Mouse (Mus musculus): Measurements from ENCODE around the gene Crocc.

Crocc gene

GRCm38 (mm10) chr4:141067516-141068046 is 7.2 kb upstream of the Crocc start:
- in situ Hi-C loops (cut with MboI, MseI): no loop called here

- in situ Hi-C loops (cut with MboI, MseI): no loop called here
Observed at GRCm38 (mm10) chr4:141066709-141067515, 6.6 kb upstream of the Crocc start.

- in situ Hi-C loops (cut with MboI, MseI): no loop called here
Observed at GRCm38 (mm10) chr4:141065123-141065522, 4.8 kb upstream of the Crocc start.

- in situ Hi-C loops (cut with MboI, MseI): loop anchor here (5.0 kb wide), 1 partner anchor 102 kb away; the partner anchor contains the start of gene Sdhb
Observed at GRCm38 (mm10) chr4:141064104-141064659, 3.8 kb upstream of the Crocc start.

GRCm38 (mm10) chr4:141059616-141060425 is 529 bp downstream of the Crocc start:
- in situ Hi-C loops (cut with MboI, MseI): loop anchor here (5.0 to 10.0 kb wide), 2 partner anchors 98 to 1665 kb away; partner anchors contain the start of gene Sdhb

- in situ Hi-C loops (cut with MboI, MseI): loop anchor here (10.0 kb wide), 1 partner anchor 1664 kb away; no protein-coding TSS in a partner anchor
Observed at GRCm38 (mm10) chr4:141058835-141059234, 1.5 kb downstream of the Crocc start.

- in situ Hi-C loops (cut with MboI, MseI): loop anchor here (10.0 kb wide), 1 partner anchor 1662 kb away; no protein-coding TSS in a partner anchor
Observed at GRCm38 (mm10) chr4:141056970-141057369, 3.4 kb downstream of the Crocc start.

- in situ Hi-C loops (cut with MboI, MseI): loop anchor here (10.0 kb wide), 1 partner anchor 1659 kb away; no protein-coding TSS in a partner anchor
Observed at GRCm38 (mm10) chr4:141053568-141054161, 6.7 kb downstream of the Crocc start.

- in situ Hi-C loops (cut with MboI, MseI): loop anchor here (10.0 kb wide), 1 partner anchor 1658 kb away; no protein-coding TSS in a partner anchor
Observed at GRCm38 (mm10) chr4:141053138-141053537, 7.2 kb downstream of the Crocc start.

- in situ Hi-C loops (cut with MboI, MseI): loop anchor here (10.0 kb wide), 1 partner anchor 1658 kb away; no protein-coding TSS in a partner anchor
Observed at GRCm38 (mm10) chr4:141052442-141052841, 7.9 kb downstream of the Crocc start.

- in situ Hi-C loops (cut with MboI, MseI): no loop called here
Observed at GRCm38 (mm10) chr4:141049476-141049835, 10.9 kb downstream of the Crocc start.

GRCm38 (mm10) chr4:141048810-141049475 is 11.4 kb downstream of the Crocc start:
- in situ Hi-C loops (cut with MboI, MseI): no loop called here

GRCm38 (mm10) chr4:141044816-141045215 is 15.5 kb downstream of the Crocc start:
- in situ Hi-C loops (cut with MboI, MseI): no loop called here

- in situ Hi-C loops (cut with MboI, MseI): no loop called here
Observed at GRCm38 (mm10) chr4:141041117-141041516, 19.2 kb downstream of the Crocc start.

- in situ Hi-C loops (cut with MboI, MseI): loop anchor here (5.0 kb wide), 1 partner anchor 52 kb away; no protein-coding TSS in a partner anchor
Observed at GRCm38 (mm10) chr4:141033606-141034549, 26.5 kb downstream of the Crocc start.

- in situ Hi-C loops (cut with MboI, MseI): loop anchor here (5.0 kb wide), 1 partner anchor 49 kb away; no protein-coding TSS in a partner anchor
Observed at GRCm38 (mm10) chr4:141031733-141032132, 28.6 kb downstream of the Crocc start.

GRCm38 (mm10) chr4:141030541-141031206 is 29.7 kb downstream of the Crocc start:
- in situ Hi-C loops (cut with MboI, MseI): loop anchor here (5.0 kb wide), 1 partner anchor 48 kb away; no protein-coding TSS in a partner anchor

GRCm38 (mm10) chr4:141024992-141025391 is 35.4 kb downstream of the Crocc start:
- in situ Hi-C loops (cut with MboI, MseI): loop anchor here (25.0 kb wide), 1 partner anchor 938 kb away; no protein-coding TSS in a partner anchor
